Mouse (Mus musculus) megakaryocyte, embryonic 14.5 days (primary cell): Measurements from ENCODE around the gene Prdm12.

Experiments
- FLI1 ChIP-seq: IDR thresholded peaks from 2 replicates; pipeline ENCODE4 v1.6.1; 2012; ENCODE audit warnings: low read length, inconsistent platforms, mixed read lengths
- GATA1 ChIP-seq: IDR thresholded peaks from 3 replicates; pipeline ENCODE4 v1.6.1; 2012; ENCODE audit warnings: mixed read lengths, low read length, inconsistent platforms, borderline replicate concordance

- TF ChIP-seq GATA1 (no peak), FLI1 (no peak)
Observed at GRCm38 (mm10) chr2:31670551-31671035, 30.8 kb downstream of the Prdm12 start, which contains the start of gene Exosc2.
